Mouse (Mus musculus): ENCODE measurements around the gene Aldh1l2. TPM values are rescaled to one million over a fixed set of nuclear protein-coding genes. Genes with fewer than 3 reads are reported as not detected.

Aldh1l2 gene
- polyA plus RNA-seq (2014; fragmentation: Nextera tagmentation; extraction: Ambion mirVana) = 6.5 and 7.8 TPM in 2 replicates

DNA sequence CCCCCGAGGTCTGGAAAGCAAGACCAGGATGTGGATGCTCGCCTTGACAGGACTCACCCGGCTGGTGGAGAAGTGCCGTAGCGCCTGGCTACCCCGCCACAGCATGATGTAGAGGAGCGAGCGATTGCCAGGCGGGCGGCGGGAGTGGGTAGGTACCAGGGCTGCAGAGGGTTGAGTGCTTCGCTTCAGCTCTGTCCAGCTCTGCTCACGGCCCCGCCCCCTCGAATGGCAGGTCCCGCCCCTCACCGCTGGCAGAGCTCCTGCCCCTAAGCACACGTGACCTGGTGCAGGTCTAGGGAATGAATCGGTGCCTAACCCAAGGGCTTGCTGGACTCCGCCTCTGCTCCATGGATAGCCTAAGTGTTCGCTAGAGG, at the start of gene Aldh1l2:
Gene Aldh1l2 (minus strand): TSS at position 231 of the 374 bp plus-strand sequence.
- under 1% methylated on average over 21 of the region's 21 CpGs for WGBS
- H3K4me1 ChIP-seq (ENCODE audit: control insufficient read depth, insufficient read depth, low read length) = no peaks in the 10 kb centered on the region; the same call in 1 of the 2 replicates
- no peaks in the 10 kb centered on the region for H3K36me3 ChIP-seq (ENCODE audit: control insufficient read depth, insufficient read depth, low read length)
- peak; percentile 98 for DNase-seq (ENCODE audit: low spot score, missing footprints)
- ATAC-seq (ENCODE audit: low FRiP score) = peak; percentile 99
- H3K4me2 ChIP-seq = peak within 1 kb of the TSS; percentile 78
- H3K9me3 ChIP-seq (ENCODE audit: control insufficient read depth, low read length) = no peaks in the 10 kb centered on the region
- H3K9ac ChIP-seq (ENCODE audit: low read length) = peak within 1 kb of the TSS; percentile 65
- peak within 1 kb of the TSS; percentile 49 for H3K4me3 ChIP-seq (ENCODE audit: low read depth, low read length)
- no peaks in the 10 kb centered on the region for H3K27me3 ChIP-seq (ENCODE audit: control insufficient read depth, insufficient read depth, low read length)
- H3K27ac ChIP-seq (ENCODE audit: low read depth, low read length) = 0 out of 2 replicates have a peak within 1 kb of the TSS, but pooled peaks have one; percentile 10

DNA sequence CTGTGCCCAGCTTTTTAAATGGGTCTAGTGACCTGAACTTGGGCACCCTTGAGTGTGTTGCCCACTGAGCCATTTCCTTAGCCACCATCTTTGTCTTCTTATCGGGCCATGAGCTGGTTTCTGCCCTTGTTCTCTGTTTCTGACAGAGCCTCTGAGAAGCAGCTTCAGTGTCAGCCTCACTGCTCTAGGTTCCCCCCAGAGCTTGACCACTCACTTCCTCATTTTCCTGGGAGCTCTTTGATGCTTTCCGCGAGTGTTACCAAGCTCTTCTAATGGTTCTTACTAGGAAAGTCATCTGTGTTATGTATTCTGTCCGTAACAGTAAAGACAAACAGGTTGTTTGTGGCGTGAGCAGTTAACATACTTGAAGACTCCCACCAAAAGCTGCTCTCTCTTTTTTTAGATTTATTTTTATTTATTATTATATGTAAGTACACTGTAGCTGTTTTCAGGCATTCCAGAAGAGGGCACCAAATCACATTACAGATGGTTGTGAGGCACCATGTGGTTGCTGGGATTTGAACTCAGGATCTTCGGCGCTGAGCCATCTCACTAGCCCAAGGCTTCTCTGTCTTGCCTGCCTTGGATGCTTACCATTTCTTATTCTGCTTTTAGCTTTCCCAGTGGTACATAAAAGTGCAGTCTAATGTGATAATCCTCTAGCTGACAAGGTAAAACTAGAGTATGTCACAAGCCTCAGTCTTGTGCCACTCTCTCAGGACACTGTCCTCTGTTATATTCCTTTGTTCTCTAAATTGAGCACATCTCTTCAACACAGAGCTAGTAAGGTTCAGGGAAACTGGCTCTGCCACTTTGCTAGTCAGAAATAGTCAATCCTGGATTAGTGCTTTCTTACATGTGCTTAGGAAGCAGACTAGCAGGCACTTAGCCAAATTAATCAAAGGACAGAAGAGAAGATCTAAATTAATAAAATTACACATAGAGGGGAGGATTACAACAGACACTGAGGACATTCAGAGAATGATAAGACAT, 31.8 kb upstream of the Aldh1l2 start:
- H3K9me3 ChIP-seq (ENCODE audit: control insufficient read depth, low read length) = no peaks in the 10 kb centered on the region

DNA sequence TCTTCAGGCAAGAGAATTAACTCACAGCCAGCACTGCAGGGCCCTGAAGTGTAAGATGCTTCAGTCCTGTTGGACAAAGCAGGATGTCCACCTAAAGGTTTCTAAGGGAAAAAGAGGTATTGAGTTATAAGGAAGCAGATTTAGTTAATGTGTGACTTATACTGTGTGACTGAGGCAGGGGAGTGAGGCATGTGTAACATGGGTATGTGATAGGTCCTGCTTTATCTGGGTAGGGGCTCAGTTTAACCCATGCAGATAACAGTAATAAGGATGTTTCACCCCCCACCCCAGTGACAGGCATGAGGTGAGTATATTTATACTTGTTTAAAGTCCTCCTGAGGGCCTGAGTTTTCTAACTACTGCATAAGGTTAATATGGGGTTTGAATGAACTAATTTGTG, 29.1 kb upstream of the Aldh1l2 start:
- Histone ChIP-seq H3K9me3 (ENCODE audit: control insufficient read depth, low read length) (no peaks in the 10 kb centered on the region), H3K36me3 (ENCODE audit: control insufficient read depth, insufficient read depth, low read length) (peaks cover 16% of the 10 kb centered on the region), H3K4me1 (ENCODE audit: control insufficient read depth, insufficient read depth, low read length) (no peaks in the 10 kb centered on the region), H3K9ac (ENCODE audit: low read length) (no peak overlapping the region), H3K27ac (ENCODE audit: low read depth, low read length) (no peak overlapping the region), H3K27me3 (ENCODE audit: control insufficient read depth, insufficient read depth, low read length) (no peaks in the 10 kb centered on the region), H3K4me2 (no peak overlapping the region), H3K4me3 (ENCODE audit: low read depth, low read length) (no peak overlapping the region)
- no peak for DNase-seq (ENCODE audit: low spot score, missing footprints)
- ATAC-seq (ENCODE audit: low FRiP score) = no peak

More for the DNA sequence above, 31.8 kb upstream of the Aldh1l2 start:
- Histone ChIP-seq H3K36me3 (ENCODE audit: control insufficient read depth, insufficient read depth, low read length) (peaks cover 9% of the 10 kb centered on the region), H3K27me3 (ENCODE audit: control insufficient read depth, insufficient read depth, low read length) (no peaks in the 10 kb centered on the region), H3K4me1 (ENCODE audit: control insufficient read depth, insufficient read depth, low read length) (no peaks in the 10 kb centered on the region), H3K9ac (ENCODE audit: low read length) (no peak overlapping the region), H3K4me3 (ENCODE audit: low read depth, low read length) (no peak overlapping the region), H3K4me2 (no peak overlapping the region), H3K27ac (ENCODE audit: low read depth, low read length) (no peak overlapping the region)
- WGBS = 97% methylated on average over 7 of the region's 7 CpGs
- ATAC-seq (ENCODE audit: low FRiP score) (no peak), DNase-seq (ENCODE audit: low spot score, missing footprints) (no peak)

DNA sequence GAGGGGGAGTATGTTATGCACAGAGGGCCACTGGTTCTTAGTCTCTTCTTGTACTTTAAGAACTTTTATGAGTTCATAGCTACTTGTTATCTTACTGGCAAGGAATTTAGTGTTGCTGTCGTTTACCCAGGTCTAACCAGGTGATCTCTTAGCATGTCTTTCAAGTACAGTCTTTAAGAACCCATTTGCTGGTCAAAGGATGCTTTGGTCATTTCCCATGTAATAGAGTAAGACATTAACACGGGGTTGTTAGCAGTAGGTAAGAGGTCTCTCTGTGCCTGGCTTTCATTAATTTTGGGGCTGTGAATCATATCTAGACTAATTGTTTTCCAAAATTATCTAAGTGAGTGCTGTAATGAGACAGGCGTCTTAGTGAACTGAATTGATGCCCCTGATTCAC, 11.4 kb upstream of the Aldh1l2 start:
- Histone ChIP-seq H3K36me3 (ENCODE audit: control insufficient read depth, insufficient read depth, low read length) (peaks cover under 1% of the 10 kb centered on the region; the same call in 1 of the 2 replicates), H3K4me2 (peak overlapping the region; percentile 56), H3K9ac (ENCODE audit: low read length) (no peak overlapping the region), H3K27me3 (ENCODE audit: control insufficient read depth, insufficient read depth, low read length) (no peaks in the 10 kb centered on the region), H3K4me1 (ENCODE audit: control insufficient read depth, insufficient read depth, low read length) (peaks cover 10% of the 10 kb centered on the region), H3K27ac (ENCODE audit: low read depth, low read length) (no peak overlapping the region), H3K4me3 (ENCODE audit: low read depth, low read length) (no peak overlapping the region), H3K9me3 (ENCODE audit: control insufficient read depth, low read length) (no peaks in the 10 kb centered on the region)
- ATAC-seq (ENCODE audit: low FRiP score) (no peak), DNase-seq (ENCODE audit: low spot score, missing footprints) (no peak)
- WGBS = 78% methylated on average over 3 of the region's 3 CpGs

DNA sequence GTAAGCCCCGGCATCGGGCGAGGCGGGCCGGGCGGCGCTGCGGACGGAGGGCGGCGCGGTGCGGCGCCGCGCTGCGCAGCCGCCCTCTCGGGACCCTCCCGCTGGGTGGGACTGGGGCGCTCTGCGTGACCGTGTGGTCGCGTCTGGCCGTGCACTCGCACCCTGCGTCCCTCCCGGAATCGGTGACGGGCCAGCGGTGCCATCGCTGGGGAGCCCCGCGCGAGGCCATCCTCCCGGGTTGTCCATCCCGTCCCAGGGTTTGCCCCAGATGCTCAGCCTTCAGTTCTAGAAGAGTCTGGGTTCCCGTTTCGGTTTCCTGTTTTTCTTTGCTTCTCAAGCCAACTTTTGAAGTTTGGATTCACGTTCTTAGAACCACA, 10.2 kb upstream of the Aldh1l2 start:
- DNase-seq (ENCODE audit: low spot score, missing footprints) (no peak), ATAC-seq (ENCODE audit: low FRiP score) (peak; percentile 94)
- Histone ChIP-seq H3K9me3 (ENCODE audit: control insufficient read depth, low read length) (no peaks in the 10 kb centered on the region), H3K4me1 (ENCODE audit: control insufficient read depth, insufficient read depth, low read length) (peaks cover 10% of the 10 kb centered on the region), H3K27me3 (ENCODE audit: control insufficient read depth, insufficient read depth, low read length) (no peaks in the 10 kb centered on the region), H3K4me3 (ENCODE audit: low read depth, low read length) (peak overlapping the region; percentile 90), H3K27ac (ENCODE audit: low read depth, low read length) (peak overlapping the region; percentile 65; the same call in 1 of the 2 replicates), H3K9ac (ENCODE audit: low read length) (peak overlapping the region; percentile 86), H3K4me2 (peak overlapping the region; percentile 56), H3K36me3 (ENCODE audit: control insufficient read depth, insufficient read depth, low read length) (no peaks in the 10 kb centered on the region; the same call in 1 of the 2 replicates)
- under 1% methylated on average over 38 of the region's 41 CpGs for WGBS

DNA sequence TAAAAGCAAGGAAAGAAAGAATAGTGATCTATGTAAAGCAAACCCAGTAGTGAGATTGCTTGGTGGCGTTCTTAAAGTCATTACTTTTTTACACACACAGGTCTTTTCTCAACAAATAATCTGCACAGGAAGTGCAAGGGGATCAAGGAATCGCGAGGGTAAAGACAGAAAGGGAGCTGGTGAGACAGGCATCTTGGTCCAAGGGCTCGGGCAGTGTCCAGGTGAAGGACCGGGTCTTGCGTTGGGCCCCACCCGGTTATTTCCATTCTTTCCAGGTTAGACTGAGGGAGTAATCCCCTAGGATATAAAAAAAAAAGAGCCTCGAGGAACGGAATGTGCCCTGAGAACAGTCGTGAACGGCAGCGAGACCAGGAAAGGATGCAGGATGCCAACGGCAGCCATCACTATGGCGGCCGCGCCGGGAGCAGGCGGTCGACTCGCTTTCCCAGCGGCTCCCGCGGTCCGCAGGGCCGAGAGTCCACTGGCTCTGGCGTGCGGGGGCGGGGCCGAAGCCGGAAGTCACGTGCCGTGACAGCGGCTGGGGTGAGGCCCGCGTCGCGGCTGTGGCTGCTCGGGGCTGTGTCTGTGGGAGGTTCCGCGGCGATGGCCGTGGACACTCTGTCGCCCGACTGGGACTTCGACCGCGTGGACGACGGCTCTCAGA, 9.6 kb upstream of the Aldh1l2 start, which contains the start of gene Washc4:
Gene Washc4 (plus strand): TSS at position 314 of the 664 bp plus-strand sequence.
- peak; percentile 100 for ATAC-seq (ENCODE audit: low FRiP score)
- Histone ChIP-seq H3K27ac (ENCODE audit: low read depth, low read length) (peak within 1 kb of the TSS; percentile 65; the same call in 1 of the 2 replicates), H3K9me3 (ENCODE audit: control insufficient read depth, low read length) (no peaks in the 10 kb centered on the region), H3K4me3 (ENCODE audit: low read depth, low read length) (peak within 1 kb of the TSS; percentile 90), H3K9ac (ENCODE audit: low read length) (peak within 1 kb of the TSS; percentile 86), H3K4me2 (peak within 1 kb of the TSS; percentile 56), H3K4me1 (ENCODE audit: control insufficient read depth, insufficient read depth, low read length) (peaks cover 10% of the 10 kb centered on the region), H3K36me3 (ENCODE audit: control insufficient read depth, insufficient read depth, low read length) (no peaks in the 10 kb centered on the region; the same call in 1 of the 2 replicates), H3K27me3 (ENCODE audit: control insufficient read depth, insufficient read depth, low read length) (no peaks in the 10 kb centered on the region)
- 3% methylated on average over 49 of the region's 49 CpGs for WGBS
- DNase-seq (ENCODE audit: low spot score, missing footprints) = peak; percentile 98

DNA sequence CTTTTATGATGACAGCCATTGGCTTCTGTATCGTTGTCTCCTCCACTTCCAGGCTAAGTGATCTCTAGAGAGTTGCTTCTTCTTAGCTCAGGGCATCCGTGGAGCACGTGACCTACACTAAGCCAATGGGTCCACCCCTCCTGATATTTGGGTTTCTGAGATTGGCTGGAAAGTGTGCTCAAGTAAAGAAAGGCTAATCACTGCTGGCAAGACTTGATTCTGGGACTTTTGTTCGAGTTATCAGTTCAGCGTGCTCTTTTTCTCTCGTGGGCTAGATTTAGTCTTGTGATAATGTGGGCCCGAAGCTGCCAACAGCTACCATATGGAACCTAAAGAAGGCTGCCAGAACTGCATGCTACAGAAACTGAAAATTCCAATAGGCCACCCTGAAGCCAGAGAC, 8.3 kb upstream of the Aldh1l2 start:
- no peak overlapping the region for H3K27ac ChIP-seq (ENCODE audit: low read depth, low read length)
- ATAC-seq (ENCODE audit: low FRiP score) (no peak), DNase-seq (ENCODE audit: low spot score, missing footprints) (no peak)
- no peak overlapping the region for H3K4me2 ChIP-seq
- no peak overlapping the region for H3K9ac ChIP-seq (ENCODE audit: low read length)
- peaks cover 10% of the 10 kb centered on the region for H3K4me1 ChIP-seq (ENCODE audit: control insufficient read depth, insufficient read depth, low read length)
- WGBS = 85% methylated on average over 7 of the region's 7 CpGs
- no peak overlapping the region for H3K4me3 ChIP-seq (ENCODE audit: low read depth, low read length)
- H3K9me3 ChIP-seq (ENCODE audit: control insufficient read depth, low read length) = no peaks in the 10 kb centered on the region
- H3K27me3 ChIP-seq (ENCODE audit: control insufficient read depth, insufficient read depth, low read length) = no peaks in the 10 kb centered on the region
- H3K36me3 ChIP-seq (ENCODE audit: control insufficient read depth, insufficient read depth, low read length) = no peaks in the 10 kb centered on the region

DNA sequence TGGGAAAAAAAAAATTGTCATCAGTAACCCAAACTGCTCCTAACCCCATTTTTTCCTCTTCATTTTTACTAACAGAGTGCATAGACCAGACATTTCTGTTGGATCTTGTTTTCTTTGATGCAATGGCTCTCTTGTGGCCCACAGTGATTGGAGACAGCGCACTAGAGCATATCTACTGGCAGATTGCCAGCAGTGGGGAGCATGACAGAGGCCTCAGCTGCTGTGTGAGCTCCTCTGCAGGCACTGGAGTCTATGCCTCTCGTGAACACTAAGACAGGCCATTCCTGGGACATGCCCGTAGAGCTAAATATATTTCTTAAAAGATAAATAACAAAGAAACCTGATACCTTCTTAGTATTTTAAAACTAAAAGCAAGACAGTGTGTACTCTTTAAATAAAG, 6.2 kb upstream of the Aldh1l2 start:
- Histone ChIP-seq H3K27me3 (ENCODE audit: control insufficient read depth, insufficient read depth, low read length) (no peaks in the 10 kb centered on the region), H3K4me1 (ENCODE audit: control insufficient read depth, insufficient read depth, low read length) (peaks cover 7% of the 10 kb centered on the region), H3K9me3 (ENCODE audit: control insufficient read depth, low read length) (no peaks in the 10 kb centered on the region), H3K9ac (ENCODE audit: low read length) (no peak overlapping the region), H3K36me3 (ENCODE audit: control insufficient read depth, insufficient read depth, low read length) (no peaks in the 10 kb centered on the region), H3K4me3 (ENCODE audit: low read depth, low read length) (no peak overlapping the region), H3K27ac (ENCODE audit: low read depth, low read length) (no peak overlapping the region), H3K4me2 (no peak overlapping the region)
- no peak for ATAC-seq (ENCODE audit: low FRiP score)
- 72% methylated on average over 3 of the region's 3 CpGs for WGBS
- no peak for DNase-seq (ENCODE audit: low spot score, missing footprints)
